Mouse (Mus musculus) kidney, postnatal 14 days (tissue): Measurements from ENCODE around the gene Eif4g3.

Experiments used
- DNase-seq: peaks from one replicate; pipeline ENCODE4 v3.0.0; 2022; ENCODE audit warnings: mixed read lengths

Eif4g3 gene

DNA sequence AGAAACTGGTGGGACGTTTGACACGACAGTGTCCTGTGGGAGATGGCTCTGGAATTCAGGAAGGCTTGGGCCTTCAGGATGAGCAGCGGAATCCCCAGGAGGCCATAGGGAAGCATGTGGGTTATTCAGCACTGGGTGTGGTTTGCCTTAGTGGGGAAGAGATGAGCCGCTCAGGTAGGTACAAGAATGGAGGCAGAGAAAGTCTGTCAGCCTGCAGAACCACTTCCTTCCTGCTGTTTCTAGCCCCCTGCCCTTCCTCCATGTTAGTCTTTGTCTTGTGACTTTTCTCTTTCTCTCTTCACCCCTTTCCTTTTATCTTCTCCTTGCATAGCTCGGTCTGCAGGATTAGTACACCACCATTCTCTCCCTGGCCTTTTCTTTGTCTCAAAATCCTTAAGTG is 229.6 kb downstream of the Eif4g3 start:
- DNase-seq: no peak

DNA sequence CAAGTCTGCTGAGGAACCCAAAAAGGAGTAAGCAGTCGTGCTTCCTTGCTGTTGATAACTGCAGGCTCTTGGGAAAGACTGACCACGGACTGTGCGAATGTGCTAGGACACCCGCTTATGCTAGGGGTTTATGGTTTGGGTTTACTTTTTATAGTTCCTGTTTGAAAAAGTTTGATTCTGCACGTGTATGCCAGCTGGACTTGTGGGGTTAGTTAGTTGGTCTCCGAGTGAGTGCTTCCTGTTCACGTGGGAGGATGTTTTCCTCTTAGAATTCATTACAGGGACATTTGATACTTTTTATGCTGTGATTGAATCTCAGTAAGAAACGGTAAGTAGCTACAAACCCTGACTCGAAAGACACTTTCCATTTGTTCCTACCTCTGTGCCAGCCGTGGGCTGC is 230.8 kb downstream of the Eif4g3 start:
- DNase-seq: no peak

DNA sequence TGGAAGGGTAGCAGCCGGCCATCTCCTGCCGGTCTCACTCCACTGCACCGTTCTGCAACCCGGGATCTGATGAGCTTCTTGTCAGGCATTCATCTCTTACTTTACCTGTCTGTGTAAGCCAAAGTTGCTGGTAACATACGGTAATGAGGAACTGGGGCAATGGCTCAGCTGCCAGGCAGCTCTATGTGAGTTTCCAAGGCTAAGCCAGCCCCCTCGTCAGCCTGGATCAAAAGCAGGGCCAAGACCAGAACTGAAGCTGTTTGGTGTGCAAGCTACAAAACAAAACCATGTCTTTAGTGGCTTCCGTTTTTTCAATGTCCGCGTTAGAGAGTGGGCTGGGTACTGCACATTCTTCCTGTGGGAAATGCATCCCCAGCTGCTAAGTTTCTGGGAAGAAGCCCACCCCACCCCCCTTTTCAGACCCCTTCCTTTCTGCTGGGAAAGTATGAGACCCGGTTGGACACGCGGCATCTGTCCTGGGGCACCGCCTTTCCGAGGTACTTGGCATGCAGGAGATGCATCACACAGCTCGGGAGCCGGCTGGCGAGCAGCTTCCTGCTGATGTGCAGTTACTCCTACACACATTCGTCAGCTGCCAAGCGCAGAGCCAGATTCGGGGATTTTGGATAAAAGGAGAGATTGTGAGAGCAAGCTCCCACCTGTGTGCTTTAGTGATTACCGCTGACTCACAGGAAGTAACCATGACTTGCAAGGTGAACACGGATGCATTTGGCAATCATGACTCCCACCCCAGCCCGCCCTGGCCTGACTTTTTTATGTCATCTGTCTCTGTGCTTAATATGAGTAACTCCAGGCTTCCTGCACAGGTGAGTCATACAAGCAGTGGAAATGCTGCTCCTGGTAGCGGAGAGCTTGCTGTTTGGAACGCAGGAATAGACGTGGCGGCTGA is 254.2 kb downstream of the Eif4g3 start:
- DNase-seq: no peak

DNA sequence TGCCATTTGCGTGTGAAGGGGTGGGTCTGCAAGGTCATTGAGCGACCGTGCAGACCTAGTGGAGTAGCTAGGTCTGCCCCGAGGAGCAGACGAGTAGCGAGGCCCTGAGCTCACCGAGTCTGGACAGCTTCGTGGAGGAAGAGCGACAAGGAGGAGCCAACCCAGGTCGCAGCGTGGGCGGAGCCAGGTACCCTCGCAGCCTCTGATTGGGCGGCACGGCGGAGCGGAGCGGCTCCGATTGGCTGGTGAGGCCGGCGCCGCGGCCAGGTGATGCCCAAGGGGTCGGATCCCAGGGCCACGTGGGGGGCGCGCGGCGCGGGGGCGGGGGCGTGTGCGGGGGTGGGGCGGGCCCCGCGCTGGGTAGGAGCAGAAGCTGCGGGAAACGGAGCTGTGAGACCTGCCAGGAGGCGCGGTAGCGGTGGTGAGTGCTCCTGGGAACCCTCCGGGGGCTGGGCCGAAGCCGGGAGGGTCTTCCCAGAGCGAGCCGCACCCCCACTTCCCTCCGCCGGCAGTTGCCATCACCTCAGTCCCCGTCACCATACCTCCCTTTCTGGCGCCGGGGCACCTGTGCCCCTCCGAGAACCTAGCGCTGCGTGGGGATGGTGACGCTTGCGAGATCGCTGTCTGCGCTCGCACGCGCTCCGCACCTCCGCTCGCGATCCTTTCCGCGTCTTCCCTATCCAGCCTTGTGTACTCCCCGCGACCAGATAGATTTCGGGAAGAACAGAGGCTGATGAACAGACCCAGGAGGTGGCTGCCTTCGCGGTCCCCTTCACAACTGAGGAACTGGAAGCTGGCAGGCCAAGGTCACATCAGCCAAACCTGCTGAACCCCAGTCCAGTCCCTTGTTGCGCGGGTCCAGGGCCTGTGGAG is 257.5 kb downstream of the Eif4g3 start, which contains the start of the genes Sh2d5 and Kif17:
Gene Sh2d5, plus strand, starts transcription at position 316 of the 873 bp plus-strand sequence.
Gene Kif17, plus strand, starts transcription at position 348 of the 873 bp plus-strand sequence.
- peak; percentile 80 for DNase-seq

DNA sequence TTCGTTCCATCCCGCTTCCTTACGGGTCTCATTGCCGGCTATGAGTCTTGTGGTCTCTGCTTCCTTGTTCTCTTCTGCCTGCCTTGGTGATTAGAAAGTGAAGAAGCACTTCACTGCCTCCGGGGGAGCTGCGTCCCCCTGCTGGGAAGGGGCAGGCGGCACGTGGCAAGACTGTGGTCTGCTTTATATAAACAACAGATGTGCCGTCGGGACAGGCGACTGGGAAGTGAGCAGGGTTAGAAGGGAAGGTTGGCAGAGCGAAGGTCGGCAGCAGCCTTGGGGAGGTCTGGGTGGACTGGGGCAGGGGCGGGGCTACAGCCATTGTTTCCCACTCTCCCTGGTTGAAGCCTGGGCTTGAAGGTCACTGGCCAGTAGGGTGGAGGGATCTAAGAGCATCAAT is 259.0 kb downstream of the Eif4g3 start:
- DNase-seq: peak; percentile 26

DNA sequence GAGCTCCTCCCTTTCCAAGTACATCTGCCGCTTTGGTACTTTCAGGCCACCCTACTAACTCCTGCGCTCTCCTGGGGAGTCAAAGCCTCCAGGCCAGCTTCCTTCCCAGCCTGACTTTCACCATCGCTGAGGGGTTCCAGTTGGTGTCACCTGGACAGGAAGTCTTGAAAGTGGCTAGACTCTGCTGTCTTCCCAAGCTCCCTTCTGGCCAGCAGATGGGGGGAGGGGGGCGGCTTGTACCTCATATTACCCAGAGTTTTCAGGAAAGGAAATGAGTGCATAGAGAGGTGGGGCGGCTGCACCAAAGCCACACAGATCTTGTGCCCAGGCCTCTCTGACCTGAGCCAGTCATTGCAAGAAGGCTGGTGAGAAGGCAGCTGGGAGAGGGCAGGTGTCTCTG is 259.4 kb downstream of the Eif4g3 start:
- no peak for DNase-seq

DNA sequence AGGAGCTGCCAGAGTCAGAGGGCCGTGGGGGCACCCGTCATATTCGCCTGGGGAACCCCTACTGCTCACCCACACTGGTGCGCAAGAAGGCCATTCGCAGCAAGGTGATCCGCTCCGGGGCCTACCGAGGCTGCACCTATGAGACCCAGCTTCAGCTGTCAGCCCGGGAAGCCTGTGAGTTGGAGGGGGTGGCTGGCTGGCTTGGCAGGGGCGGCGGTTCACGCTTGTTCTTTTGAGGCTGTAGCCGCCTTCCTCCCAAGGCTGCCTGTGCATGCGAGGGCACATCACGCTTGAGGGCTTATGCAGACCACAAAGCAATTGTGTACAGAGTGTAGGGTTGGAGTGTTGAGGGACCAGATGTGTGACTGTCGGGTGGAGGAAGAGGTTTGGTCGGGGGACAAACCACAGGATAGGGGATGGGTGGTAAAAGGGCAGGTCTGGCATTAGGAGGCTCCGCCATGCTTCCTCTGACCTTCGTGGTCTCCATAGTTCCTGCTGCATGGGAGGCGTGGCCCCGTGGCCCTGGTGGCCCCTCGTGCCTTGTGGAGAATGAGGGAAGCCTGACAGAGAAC is 264.4 kb downstream of the Eif4g3 start:
- DNase-seq: no peak
